Mouse (Mus musculus) neural tube, embryonic 13.5 days (tissue): Measurements from ENCODE around the gene Gbgt1. TPM values are rescaled to one million over a fixed set of nuclear protein-coding genes. Genes with fewer than 3 reads are reported as not detected.

Source experiments
- ATAC-seq: fragments of 200-750 bp; cut with Nextera tagmentation; 2 replicates; pipeline ENCODE4 v1.8.0; 2017; ENCODE audit warnings: low read depth, mild to moderate bottlenecking, moderate TSS enrichment, moderate library complexity
- H3K27ac ChIP-seq: fragments of 300-500 bp; sonication (generic); replicated peaks from 2 replicates; pipeline ENCODE4 v1.5.1; 2015; ENCODE audit warnings: moderate library complexity, mild to moderate bottlenecking, inconsistent platforms
- H3K27me3 ChIP-seq: fragments of 300-500 bp; sonication (generic); 2 replicates; pipeline ENCODE4 v1.6.1; 2015; ENCODE audit warnings: mild to moderate bottlenecking, inconsistent platforms
- H3K36me3 ChIP-seq: fragments of 300-500 bp; sonication (generic); 2 replicates; pipeline ENCODE4 v1.6.1; 2015; ENCODE audit warnings: mild to moderate bottlenecking, inconsistent platforms
- H3K4me1 ChIP-seq: fragments of 300-500 bp; sonication (generic); replicated peaks from 2 replicates; pipeline ENCODE4 v1.6.1; 2015; ENCODE audit warnings: inconsistent platforms
- H3K4me2 ChIP-seq: fragments of 300-500 bp; sonication (generic); 2 replicates; pipeline ENCODE4 v1.6.1; 2015; ENCODE audit warnings: inconsistent platforms, mild to moderate bottlenecking, moderate library complexity
- H3K4me3 ChIP-seq: fragments of 300-500 bp; sonication (generic); 2 replicates; pipeline ENCODE4 v1.5.1; 2015; ENCODE audit warnings: mild to moderate bottlenecking, inconsistent platforms
- H3K9ac ChIP-seq: fragments of 300-500 bp; sonication (generic); 2 replicates; pipeline ENCODE4 v1.6.1; 2015; ENCODE audit warnings: moderate library complexity, mild to moderate bottlenecking, inconsistent platforms
- H3K9me3 ChIP-seq: fragments of 300-500 bp; sonication (generic); 2 replicates; pipeline ENCODE4 v1.6.1; 2016; ENCODE audit warnings: inconsistent platforms
- WGBS: fragments of 180-500 bp; shearing (Covaris S2); methylation state at CpG from one replicate; pipeline ENCODE4 v1.1.7; 2015; 5-methylcytosine and 5-hydroxymethylcytosine counted together
- polyA plus RNA-seq: library from polyadenylated mRNA; unstranded; fragments of >200 nt; fragmentation: Nextera tagmentation; extraction: Ambion mirVana; gene quantifications from 2 replicates; pipeline ENCODE4 v1.2.1, GENCODE M21; 2015

Gbgt1 gene
- polyA plus RNA-seq, 1 experiment from 2014 or later: 1.7 TPM

- H3K9ac ChIP-seq: no peak overlapping the region
- no peak overlapping the region for H3K4me2 ChIP-seq
- H3K27me3 ChIP-seq: no peaks in the 10 kb centered on the region
- no peak for ATAC-seq
- no peaks in the 10 kb centered on the region for H3K9me3 ChIP-seq
- WGBS: 79% methylated on average over 10 of the region's 10 CpGs
- H3K4me3 ChIP-seq: no peak overlapping the region
- H3K27ac ChIP-seq: peak overlapping the region; percentile 81
- H3K4me1 ChIP-seq: peaks cover 100% of the 10 kb centered on the region
- H3K36me3 ChIP-seq: peaks cover 9% of the 10 kb centered on the region; the same call in 1 of the 2 replicates
These were observed 27.7 kb downstream of the Gbgt1 start for GRCm38 (mm10) chr2:28524406-28524805.

- Histone ChIP-seq H3K9me3 (no peaks in the 10 kb centered on the region), H3K4me1 (peaks cover 100% of the 10 kb centered on the region), H3K4me2 (peak overlapping the region; percentile 16; the same call in 1 of the 2 replicates), H3K4me3 (no peak overlapping the region), H3K27ac (peak overlapping the region; percentile 81), H3K27me3 (no peaks in the 10 kb centered on the region), H3K9ac (peak overlapping the region; percentile 47), H3K36me3 (peaks cover 9% of the 10 kb centered on the region; the same call in 1 of the 2 replicates)
- peak; percentile 49 for ATAC-seq
- WGBS: 10% methylated on average over 11 of the region's 11 CpGs
These were observed 28.7 kb downstream of the Gbgt1 start for GRCm38 (mm10) chr2:28525219-28525942.

GRCm38 (mm10) chr2:28525943-28526876, 29.5 kb downstream of the Gbgt1 start:
- 36% methylated on average over 12 of the region's 12 CpGs for WGBS
- Histone ChIP-seq H3K4me2 (peak overlapping the region; percentile 16; the same call in 1 of the 2 replicates), H3K36me3 (peaks cover 9% of the 10 kb centered on the region; the same call in 1 of the 2 replicates), H3K27me3 (no peaks in the 10 kb centered on the region), H3K4me3 (no peak overlapping the region), H3K9ac (peak overlapping the region; percentile 47), H3K4me1 (peaks cover 100% of the 10 kb centered on the region), H3K9me3 (no peaks in the 10 kb centered on the region), H3K27ac (peak overlapping the region; percentile 81)
- no peak for ATAC-seq

- H3K9me3 ChIP-seq: no peaks in the 10 kb centered on the region
- H3K4me2 ChIP-seq: no peak overlapping the region
- no peak for ATAC-seq
- H3K27ac ChIP-seq: no peak overlapping the region
- peak overlapping the region; percentile 3; the same call in 1 of the 2 replicates for H3K9ac ChIP-seq
- no peak overlapping the region for H3K4me3 ChIP-seq
- WGBS: 84% methylated on average over 20 of the region's 20 CpGs
- no peaks in the 10 kb centered on the region for H3K27me3 ChIP-seq
- peaks cover 100% of the 10 kb centered on the region for H3K4me1 ChIP-seq
- H3K36me3 ChIP-seq: peaks cover under 1% of the 10 kb centered on the region; the same call in 1 of the 2 replicates
These were observed 31.0 kb downstream of the Gbgt1 start for GRCm38 (mm10) chr2:28527436-28528353.

- Histone ChIP-seq H3K4me3 (no peak overlapping the region), H3K9me3 (no peaks in the 10 kb centered on the region), H3K36me3 (no peaks in the 10 kb centered on the region), H3K9ac (peak overlapping the region; percentile 3; the same call in 1 of the 2 replicates), H3K4me2 (no peak overlapping the region), H3K4me1 (peaks cover 100% of the 10 kb centered on the region), H3K27ac (no peak overlapping the region), H3K27me3 (no peaks in the 10 kb centered on the region)
- no peak for ATAC-seq
- 87% methylated on average over 7 of the region's 7 CpGs for WGBS
These were observed 31.7 kb downstream of the Gbgt1 start for GRCm38 (mm10) chr2:28528354-28528730.

GRCm38 (mm10) chr2:28529856-28530255, 33.2 kb downstream of the Gbgt1 start:
- ATAC-seq: no peak
- H3K27me3 ChIP-seq: no peaks in the 10 kb centered on the region
- peak overlapping the region; percentile 54 for H3K27ac ChIP-seq
- WGBS: 76% methylated on average over 4 of the region's 4 CpGs
- no peak overlapping the region for H3K4me3 ChIP-seq
- no peak overlapping the region for H3K4me2 ChIP-seq
- 0 out of 2 replicates have a peak overlapping the region, but pooled peaks have one; percentile 34 for H3K9ac ChIP-seq
- no peaks in the 10 kb centered on the region for H3K36me3 ChIP-seq
- no peaks in the 10 kb centered on the region for H3K9me3 ChIP-seq
- peaks cover 100% of the 10 kb centered on the region for H3K4me1 ChIP-seq

- H3K9ac ChIP-seq: 0 out of 2 replicates have a peak overlapping the region, but pooled peaks have one; percentile 34
- H3K27me3 ChIP-seq: no peaks in the 10 kb centered on the region
- no peaks in the 10 kb centered on the region for H3K36me3 ChIP-seq
- H3K4me2 ChIP-seq: no peak overlapping the region
- peak overlapping the region; percentile 54; the same call in 1 of the 2 replicates for H3K27ac ChIP-seq
- H3K9me3 ChIP-seq: no peaks in the 10 kb centered on the region
- no peak overlapping the region for H3K4me3 ChIP-seq
- 62% methylated on average over 7 of the region's 7 CpGs for WGBS
- ATAC-seq: no peak
- peaks cover 100% of the 10 kb centered on the region for H3K4me1 ChIP-seq
These were observed 33.6 kb downstream of the Gbgt1 start for GRCm38 (mm10) chr2:28530311-28530710.

GRCm38 (mm10) chr2:28532938-28533771, 36.5 kb downstream of the Gbgt1 start:
- H3K27me3 ChIP-seq: no peaks in the 10 kb centered on the region
- H3K9ac ChIP-seq: peak overlapping the region; percentile 85
- peak overlapping the region; percentile 59 for H3K4me3 ChIP-seq
- H3K9me3 ChIP-seq: no peaks in the 10 kb centered on the region
- WGBS: 3% methylated on average over 49 of the region's 49 CpGs
- no peaks in the 10 kb centered on the region for H3K36me3 ChIP-seq
- H3K4me1 ChIP-seq: peaks cover 100% of the 10 kb centered on the region
- peak; percentile 89 for ATAC-seq
- H3K4me2 ChIP-seq: peak overlapping the region; percentile 76
- H3K27ac ChIP-seq: peak overlapping the region; percentile 93

- ATAC-seq: peak; percentile 12; the same call in 1 of the 2 replicates
- H3K4me3 ChIP-seq: peak overlapping the region; percentile 59
- H3K4me1 ChIP-seq: peaks cover 100% of the 10 kb centered on the region
- H3K9ac ChIP-seq: peak overlapping the region; percentile 85
- no peaks in the 10 kb centered on the region for H3K36me3 ChIP-seq
- H3K27ac ChIP-seq: peak overlapping the region; percentile 93
- H3K27me3 ChIP-seq: no peaks in the 10 kb centered on the region
- 53% methylated on average over 7 of the region's 7 CpGs for WGBS
- peak overlapping the region; percentile 76 for H3K4me2 ChIP-seq
- H3K9me3 ChIP-seq: no peaks in the 10 kb centered on the region
These were observed 37.3 kb downstream of the Gbgt1 start for GRCm38 (mm10) chr2:28533901-28534435.

GRCm38 (mm10) chr2:28534436-28535262, 38.0 kb downstream of the Gbgt1 start:
- peak overlapping the region; percentile 59 for H3K4me3 ChIP-seq
- peak; percentile 34 for ATAC-seq
- WGBS: 17% methylated on average over 11 of the region's 11 CpGs
- no peaks in the 10 kb centered on the region for H3K27me3 ChIP-seq
- peak overlapping the region; percentile 93 for H3K27ac ChIP-seq
- peak overlapping the region; percentile 85 for H3K9ac ChIP-seq
- peaks cover 100% of the 10 kb centered on the region for H3K4me1 ChIP-seq
- H3K4me2 ChIP-seq: peak overlapping the region; percentile 76
- H3K36me3 ChIP-seq: no peaks in the 10 kb centered on the region
- no peaks in the 10 kb centered on the region for H3K9me3 ChIP-seq
